Mouse (Mus musculus) lung, adult 2 months (tissue): ENCODE results near the gene Rnpc3.

Experiments used
- CTCF ChIP-seq: fragments of 200-500 bp; IDR thresholded peaks from 2 replicates; pipeline ENCODE4 v1.5.1; 2011; ENCODE audit warnings: mild to moderate bottlenecking, low read length, control low read depth; ENCODE audit not compliant: insufficient read depth
- POLR2A ChIP-seq: fragments of 200-500 bp; IDR thresholded peaks from 2 replicates; pipeline ENCODE4 v1.6.1; 2011; ENCODE audit warnings: low read depth, mild to moderate bottlenecking, control low read depth, low read length, borderline replicate concordance; ENCODE audit errors: extremely low read depth

GRCm38 (mm10) chr3:113574138-113574537 is 55.8 kb downstream of the Rnpc3 start:
- TF ChIP-seq CTCF (no peak), POLR2A (no peak)
